Mouse (Mus musculus) neural tube, embryonic 11.5 days (tissue): Measurements from ENCODE around the gene Clic5. TPM values are rescaled to one million over a fixed set of nuclear protein-coding genes. Genes with fewer than 3 reads are reported as not detected.

ENCODE experiments used
- ATAC-seq: fragments of 200-750 bp; cut with Nextera tagmentation; 2 replicates; pipeline ENCODE4 v1.8.0; 2017; ENCODE audit warnings: moderate number of reproducible peaks, mild to moderate bottlenecking, moderate TSS enrichment, moderate library complexity; ENCODE audit not compliant: insufficient read depth, low FRiP score, low TSS enrichment
- DNase-seq: peaks from one replicate; pipeline ENCODE4 v3.0.0-alpha.2; 2015; ENCODE audit warnings: low spot score
- H3K27ac ChIP-seq: fragments of 300-500 bp; sonication (generic); 2 replicates; pipeline ENCODE4 v1.5.1; 2014; ENCODE audit warnings: low read depth, mild to moderate bottlenecking, low read length
- H3K27me3 ChIP-seq: fragments of 300-500 bp; sonication (generic); 2 replicates; pipeline ENCODE4 v1.6.1; 2014; ENCODE audit warnings: mild to moderate bottlenecking, low read length, mixed read lengths; ENCODE audit not compliant: control insufficient read depth, insufficient read depth
- H3K36me3 ChIP-seq: fragments of 300-500 bp; sonication (generic); 2 replicates; pipeline ENCODE4 v1.6.1; 2014; ENCODE audit warnings: mild to moderate bottlenecking, low read length, moderate library complexity, mixed read lengths; ENCODE audit not compliant: control insufficient read depth, insufficient read depth
- H3K4me1 ChIP-seq: fragments of 300-500 bp; sonication (generic); 2 replicates; pipeline ENCODE4 v1.6.1; 2014; ENCODE audit warnings: low read length, mixed read lengths; ENCODE audit not compliant: control insufficient read depth, insufficient read depth
- H3K4me2 ChIP-seq: fragments of 300-500 bp; sonication (generic); 2 replicates; pipeline ENCODE4 v1.6.1; 2014; ENCODE audit warnings: low read depth, mild to moderate bottlenecking, moderate library complexity
- H3K4me3 ChIP-seq: fragments of 300-500 bp; sonication (generic); 2 replicates; pipeline ENCODE4 v1.5.1; 2014; ENCODE audit warnings: low read depth, low read length
- H3K9ac ChIP-seq: fragments of 300-500 bp; sonication (generic); 2 replicates; pipeline ENCODE4 v1.6.1; 2014; ENCODE audit warnings: mild to moderate bottlenecking, low read length
- H3K9me3 ChIP-seq: fragments of 300-500 bp; sonication (generic); 2 replicates; pipeline ENCODE4 v1.6.1; 2016; ENCODE audit warnings: low read length; ENCODE audit not compliant: control insufficient read depth
- WGBS: fragments of 180-500 bp; shearing (Covaris S2); extraction: QIAGEN DNeasy Blood & Tissue Kit; methylation state at CpG from one replicate; pipeline ENCODE4 v1.1.7; 2014; 5-methylcytosine and 5-hydroxymethylcytosine counted together
- polyA plus RNA-seq: library from polyadenylated mRNA; unstranded; fragments of >200 nt; fragmentation: Nextera tagmentation; extraction: Ambion mirVana; gene quantifications from 2 replicates; pipeline ENCODE4 v1.2.1, GENCODE M21; 2014

The Clic5 gene
- polyA plus RNA-seq, 1 experiment from 2014 or later, result 0.23 TPM

DNA sequence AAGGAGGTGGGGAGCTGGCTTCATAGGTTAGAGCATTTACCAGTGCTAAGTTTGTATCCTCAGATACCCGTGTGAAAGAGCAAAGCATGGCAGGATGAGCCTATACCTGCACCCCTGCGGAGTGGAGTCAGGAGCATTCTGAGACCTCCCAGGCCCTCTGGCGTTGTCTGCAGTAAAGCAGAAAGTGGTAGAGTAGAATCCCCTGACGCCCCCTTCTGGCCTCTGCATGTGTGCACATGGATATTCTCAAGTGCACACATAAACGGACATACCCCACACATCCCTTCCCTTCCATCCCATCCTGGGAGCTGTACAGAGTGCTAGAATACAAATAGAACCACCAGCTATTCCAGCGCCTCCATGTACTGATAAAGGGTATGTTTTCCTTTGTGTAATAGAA, 70.9 kb downstream of the Clic5 start:
- WGBS, result 31% methylated on average over 6 of the region's 6 CpGs
- no peak for ATAC-seq

GRCm38 (mm10) chr17:44261594-44262202, 73.3 kb downstream of the Clic5 start:
- Histone ChIP-seq H3K9me3 (no peaks in the 10 kb centered on the region), H3K4me3 (no peak overlapping the region), H3K4me1 (no peaks in the 10 kb centered on the region), H3K9ac (no peak overlapping the region), H3K27me3 (no peaks in the 10 kb centered on the region), H3K27ac (no peak overlapping the region), H3K36me3 (no peaks in the 10 kb centered on the region), H3K4me2 (no peak overlapping the region)
- peak; percentile 65; the same call in 1 of the 2 replicates for ATAC-seq
- peak; percentile 83 for DNase-seq
- WGBS, result 28% methylated on average over 9 of the region's 15 CpGs

More for the DNA sequence above, 70.9 kb downstream of the Clic5 start:
- no peak overlapping the region for H3K4me2 ChIP-seq
- no peak overlapping the region for H3K9ac ChIP-seq
- H3K4me1 ChIP-seq, result no peaks in the 10 kb centered on the region
- no peaks in the 10 kb centered on the region for H3K27me3 ChIP-seq
- H3K27ac ChIP-seq, result no peak overlapping the region
- H3K9me3 ChIP-seq, result no peaks in the 10 kb centered on the region
- H3K36me3 ChIP-seq, result no peaks in the 10 kb centered on the region
- H3K4me3 ChIP-seq, result no peak overlapping the region
- DNase-seq, result peak; percentile 30

GRCm38 (mm10) chr17:44270043-44270442, 81.7 kb downstream of the Clic5 start:
- DNase-seq (no peak), ATAC-seq (no peak)
- Histone ChIP-seq H3K4me2 (no peak overlapping the region), H3K4me3 (no peak overlapping the region), H3K27ac (no peak overlapping the region), H3K36me3 (no peaks in the 10 kb centered on the region), H3K9ac (no peak overlapping the region), H3K9me3 (no peaks in the 10 kb centered on the region), H3K4me1 (no peaks in the 10 kb centered on the region), H3K27me3 (no peaks in the 10 kb centered on the region)
- WGBS, result 93% methylated on average over 7 of the region's 7 CpGs

- DNase-seq, result no peak
- WGBS, result 90% methylated on average over 3 of the region's 3 CpGs
- Histone ChIP-seq H3K9me3 (no peaks in the 10 kb centered on the region), H3K9ac (no peak overlapping the region), H3K27ac (no peak overlapping the region), H3K36me3 (no peaks in the 10 kb centered on the region), H3K4me2 (no peak overlapping the region), H3K4me3 (no peak overlapping the region), H3K4me1 (no peaks in the 10 kb centered on the region), H3K27me3 (no peaks in the 10 kb centered on the region)
- no peak for ATAC-seq
Measured at GRCm38 (mm10) chr17:44271426-44271825, 83.0 kb downstream of the Clic5 start.

DNA sequence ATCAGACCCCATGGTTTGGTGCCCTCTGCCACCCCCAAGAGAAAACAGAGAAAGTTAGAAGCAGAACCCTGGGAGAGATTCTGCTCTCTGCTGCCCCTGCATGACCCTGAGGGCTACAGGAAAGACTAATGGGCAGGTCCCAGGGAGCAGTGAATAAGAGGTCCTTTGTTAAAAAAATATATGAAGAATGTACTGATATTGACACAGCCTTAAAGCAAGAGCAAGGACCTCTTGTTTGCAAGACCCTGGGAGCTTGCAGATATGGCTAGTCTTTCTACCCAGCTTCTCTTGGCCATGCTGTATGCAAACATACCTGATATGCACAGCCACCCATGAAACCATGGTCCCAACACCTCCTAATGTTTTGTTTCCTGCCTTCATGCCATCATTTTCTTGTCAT, 86.4 kb downstream of the Clic5 start:
- Histone ChIP-seq H3K27ac (no peak overlapping the region), H3K36me3 (no peaks in the 10 kb centered on the region), H3K9ac (no peak overlapping the region), H3K4me1 (no peaks in the 10 kb centered on the region), H3K4me3 (no peak overlapping the region), H3K4me2 (no peak overlapping the region), H3K9me3 (no peaks in the 10 kb centered on the region), H3K27me3 (no peaks in the 10 kb centered on the region)
- ATAC-seq (no peak), DNase-seq (no peak)

DNA sequence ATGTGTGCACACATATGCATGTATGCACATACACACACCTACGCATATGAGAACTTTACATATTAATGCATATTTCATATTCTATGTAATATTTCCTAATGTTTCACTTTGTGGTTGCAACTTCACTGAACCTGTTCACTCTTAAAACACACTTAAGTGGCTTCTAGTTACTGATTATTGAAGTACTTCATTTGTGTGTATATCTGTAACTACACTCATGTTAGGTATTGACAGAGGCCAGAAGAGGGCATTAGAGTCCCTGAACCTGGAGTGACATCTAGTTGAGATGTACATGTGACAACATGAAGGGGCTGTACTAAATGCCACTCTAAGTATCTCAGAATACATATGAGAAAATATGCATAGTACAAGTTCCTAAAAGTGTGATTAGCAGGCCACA, 99.9 kb downstream of the Clic5 start:
- Histone ChIP-seq H3K27ac (no peak overlapping the region), H3K4me3 (no peak overlapping the region), H3K4me1 (no peaks in the 10 kb centered on the region), H3K4me2 (no peak overlapping the region), H3K27me3 (no peaks in the 10 kb centered on the region), H3K36me3 (no peaks in the 10 kb centered on the region), H3K9ac (no peak overlapping the region), H3K9me3 (no peaks in the 10 kb centered on the region)
- ATAC-seq (no peak), DNase-seq (no peak)
- WGBS, result 94% methylated on average over 1 of the region's 1 CpGs

DNA sequence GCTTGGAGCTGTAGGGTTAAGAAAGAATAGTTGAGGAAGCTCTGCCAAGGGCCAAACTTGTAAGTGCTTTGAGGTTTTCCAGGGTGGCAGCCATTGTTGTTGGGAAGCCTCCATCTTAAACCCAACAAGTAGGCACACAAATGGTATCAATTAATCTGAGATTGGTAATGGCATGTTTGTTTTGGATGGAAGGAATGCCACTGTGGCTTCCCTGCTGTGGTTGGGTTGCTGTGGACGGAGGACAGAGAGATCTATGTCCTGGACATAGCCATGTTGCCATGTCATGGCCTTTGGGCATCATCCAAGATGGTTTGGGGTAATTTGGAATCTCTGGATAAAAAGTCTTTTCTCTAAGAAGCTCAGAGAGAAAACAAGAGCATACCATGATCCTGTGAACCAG, 108.8 kb downstream of the Clic5 start:
- 0 out of 2 replicates have a peak, but pooled peaks cover 2% of the 10 kb centered on the region for H3K4me1 ChIP-seq
- H3K9me3 ChIP-seq, result no peaks in the 10 kb centered on the region
- no peak overlapping the region for H3K4me2 ChIP-seq
- no peak for ATAC-seq
- no peak overlapping the region for H3K27ac ChIP-seq
- H3K9ac ChIP-seq, result no peak overlapping the region
- 77% methylated on average over 1 of the region's 1 CpGs for WGBS
- DNase-seq, result no peak
- no peaks in the 10 kb centered on the region for H3K27me3 ChIP-seq
- H3K4me3 ChIP-seq, result no peak overlapping the region
- H3K36me3 ChIP-seq, result no peaks in the 10 kb centered on the region

GRCm38 (mm10) chr17:44300236-44300635, 111.9 kb downstream of the Clic5 start:
- DNase-seq (peak; percentile 24), ATAC-seq (no peak)
- Histone ChIP-seq H3K9ac (no peak overlapping the region), H3K4me2 (no peak overlapping the region), H3K27me3 (no peaks in the 10 kb centered on the region), H3K27ac (no peak overlapping the region), H3K36me3 (no peaks in the 10 kb centered on the region), H3K9me3 (no peaks in the 10 kb centered on the region), H3K4me3 (no peak overlapping the region), H3K4me1 (0 out of 2 replicates have a peak, but pooled peaks cover 2% of the 10 kb centered on the region)
- WGBS, result 29% methylated on average over 5 of the region's 5 CpGs

GRCm38 (mm10) chr17:44300723-44301122, 112.3 kb downstream of the Clic5 start:
- DNase-seq, result peak; percentile 24
- 34% methylated on average over 4 of the region's 4 CpGs for WGBS
- ATAC-seq, result peak; percentile 20; the same call in 1 of the 2 replicates

More at GRCm38 (mm10) chr17:44300723-44301122, 112.3 kb downstream of the Clic5 start:
- no peaks in the 10 kb centered on the region for H3K36me3 ChIP-seq
- no peak overlapping the region for H3K9ac ChIP-seq
- no peaks in the 10 kb centered on the region for H3K27me3 ChIP-seq
- no peak overlapping the region for H3K4me3 ChIP-seq
- 0 out of 2 replicates have a peak, but pooled peaks cover 2% of the 10 kb centered on the region for H3K4me1 ChIP-seq
- H3K9me3 ChIP-seq, result no peaks in the 10 kb centered on the region
- H3K27ac ChIP-seq, result no peak overlapping the region
- H3K4me2 ChIP-seq, result no peak overlapping the region
